Mouse (Mus musculus): Measurements from ENCODE around the gene Acan.

GRCm38 (mm10) chr7:79139328-79139824 is 86.1 kb downstream of the Acan start:
- no peak for TF ChIP-seq POLR2A (IDR thresholded peaks at IDR 0.05; ENCODE audit: borderline replicate concordance, extremely low read depth, low read depth, low read length)
- TF ChIP-seq CTCF (IDR thresholded peaks at IDR 0.05; ENCODE audit: insufficient read depth, low read length), result no peak
